Mouse (Mus musculus) cerebellum, adult 11 months (tissue): ENCODE results near the gene Pak3.
"Not testable (repeated sequence)": the region's sequence is repeated elsewhere in the genome, so short reads cannot be mapped to it uniquely, and the experiment has no call there.

ENCODE experiments used
- DNase-seq: peaks from one replicate; pipeline ENCODE4 v3.0.0; 2022

Gene Pak3

DNA sequence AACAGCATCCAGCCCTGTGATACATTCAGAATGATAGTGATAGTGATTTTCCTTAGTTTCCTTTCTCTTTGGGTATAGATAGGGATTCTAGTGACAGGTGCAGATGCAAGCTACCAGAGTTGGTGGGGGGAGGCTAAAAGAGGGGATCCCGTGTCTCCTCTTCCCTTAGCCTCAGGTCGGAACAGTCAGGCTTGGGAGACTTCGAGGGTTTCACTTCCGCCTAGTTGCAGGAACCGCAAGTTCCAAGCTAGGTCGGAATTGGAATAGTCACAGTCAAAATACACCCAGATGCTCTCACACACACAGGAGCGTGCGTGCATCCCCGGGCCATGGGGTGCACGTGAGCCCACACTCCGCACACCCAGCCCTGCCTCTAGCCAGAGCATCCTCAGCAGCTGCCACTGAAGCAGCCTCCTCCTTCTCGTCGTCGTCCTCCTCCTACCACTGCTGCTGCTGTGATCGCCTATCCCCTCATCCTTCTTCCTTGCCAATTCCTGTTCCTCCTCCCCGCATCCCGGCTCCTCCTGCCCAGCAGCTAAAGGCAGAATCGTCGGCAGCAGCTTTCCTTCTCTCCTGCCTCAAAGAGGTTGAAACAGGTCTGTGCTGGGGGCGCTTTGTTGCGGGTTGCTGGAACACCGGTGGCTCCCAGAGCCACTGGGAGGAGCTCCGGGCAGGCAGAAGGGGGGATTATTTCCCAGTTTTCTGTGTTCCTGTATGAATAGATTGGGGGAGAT is at the start of gene Pak3:
TSS of gene Pak3 (plus strand) at position 424 of the 734 bp plus-strand sequence.
- DNase-seq = peak; percentile 7

DNA sequence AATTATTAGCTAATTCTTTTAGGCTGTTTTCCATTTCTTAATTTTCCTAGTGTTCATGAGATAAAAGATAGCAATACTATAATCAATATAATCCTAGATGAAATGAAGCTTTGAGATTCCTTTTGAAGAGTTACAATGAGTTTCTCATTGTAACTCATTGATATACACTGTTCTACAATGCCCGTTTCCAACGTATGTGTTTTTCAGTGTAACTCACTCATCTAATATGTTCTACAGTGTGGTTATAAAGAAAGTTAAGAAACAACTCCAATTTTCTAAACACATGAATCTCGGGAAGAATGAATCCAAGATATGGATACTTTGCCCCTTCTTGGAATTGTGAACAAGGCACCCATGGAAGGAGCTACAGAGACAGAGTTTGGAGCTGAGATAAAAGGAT is 35.5 kb upstream of the Pak3 start:
- DNase-seq = peak; percentile 87

GRCm38 (mm10) chrX:143501053-143501695 is 17.2 kb upstream of the Pak3 start:
- DNase-seq = no peak

DNA sequence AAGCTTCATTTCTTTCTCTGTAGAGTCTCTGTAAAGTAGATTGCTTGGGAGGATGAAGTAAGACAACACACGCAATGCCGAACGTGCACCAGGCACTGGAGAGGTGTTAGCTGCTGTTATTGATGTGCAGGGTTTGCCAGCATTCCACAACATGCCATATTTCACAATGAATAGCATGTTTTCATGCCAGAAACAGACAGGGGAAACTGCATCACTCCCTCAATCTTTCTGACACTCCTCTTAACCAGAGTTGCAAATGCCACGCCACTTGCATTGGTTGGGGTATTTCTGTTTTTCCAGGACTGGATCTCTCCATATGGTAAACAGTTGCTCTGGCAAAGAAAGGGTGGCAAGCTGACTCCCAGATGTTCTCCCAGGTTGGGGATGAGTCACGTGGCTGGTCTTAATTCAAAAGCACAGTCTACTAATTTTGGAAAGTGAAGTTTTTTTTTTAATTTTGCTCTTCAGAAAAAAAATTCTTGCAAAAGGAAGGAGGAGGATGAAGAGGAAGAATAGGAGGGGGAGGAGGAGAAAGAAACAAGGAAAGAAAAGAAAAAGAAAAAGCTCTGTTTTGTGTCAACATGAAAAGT is 16.5 kb upstream of the Pak3 start:
- no peak for DNase-seq

GRCm38 (mm10) chrX:143518917-143519316 is 526 bp downstream of the Pak3 start:
- DNase-seq = no peak

DNA sequence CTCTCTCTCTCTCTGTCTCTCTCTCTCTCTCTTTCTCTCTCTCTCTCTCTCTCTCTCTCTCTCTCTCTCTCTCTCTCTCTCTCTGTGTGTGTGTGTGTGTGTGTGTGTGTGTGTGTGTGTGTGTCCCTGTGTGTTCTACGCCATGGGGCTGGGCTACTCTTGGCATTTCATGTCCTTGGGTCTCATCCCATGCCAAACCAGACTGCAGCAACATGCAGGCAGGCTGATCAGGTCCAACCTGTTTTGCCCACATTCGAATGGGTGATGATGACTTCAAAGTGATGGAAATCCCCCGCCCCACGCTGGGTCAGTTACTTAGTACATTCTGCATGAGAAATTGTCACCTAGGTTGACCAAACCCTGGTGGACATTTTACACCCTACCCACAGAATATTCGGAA is 1.1 kb downstream of the Pak3 start:
- not testable (repeated sequence) for DNase-seq

GRCm38 (mm10) chrX:143520195-143520594 is 1.8 kb downstream of the Pak3 start:
- DNase-seq = no peak

GRCm38 (mm10) chrX:143532331-143532730 is 13.9 kb downstream of the Pak3 start:
- DNase-seq = no peak

DNA sequence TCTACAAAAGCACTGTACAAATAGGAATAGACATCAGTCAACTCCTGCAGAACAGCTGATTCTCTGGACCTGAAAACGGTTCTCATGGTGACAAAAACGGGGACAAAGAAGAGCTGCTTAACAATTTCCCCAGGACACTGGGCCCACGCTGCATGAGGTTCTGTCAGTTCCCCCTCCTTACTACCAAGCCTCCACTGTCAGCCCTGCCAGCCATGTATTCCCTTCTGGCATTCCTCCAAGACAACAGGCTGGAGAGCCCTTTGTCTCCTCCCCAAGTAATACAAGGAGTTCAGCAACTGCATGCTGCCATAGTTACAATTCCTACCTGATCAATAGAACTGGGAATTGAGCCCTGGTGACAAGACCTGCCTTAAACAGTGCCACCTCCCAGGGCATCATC is 15.2 kb downstream of the Pak3 start:
- DNase-seq = no peak

DNA sequence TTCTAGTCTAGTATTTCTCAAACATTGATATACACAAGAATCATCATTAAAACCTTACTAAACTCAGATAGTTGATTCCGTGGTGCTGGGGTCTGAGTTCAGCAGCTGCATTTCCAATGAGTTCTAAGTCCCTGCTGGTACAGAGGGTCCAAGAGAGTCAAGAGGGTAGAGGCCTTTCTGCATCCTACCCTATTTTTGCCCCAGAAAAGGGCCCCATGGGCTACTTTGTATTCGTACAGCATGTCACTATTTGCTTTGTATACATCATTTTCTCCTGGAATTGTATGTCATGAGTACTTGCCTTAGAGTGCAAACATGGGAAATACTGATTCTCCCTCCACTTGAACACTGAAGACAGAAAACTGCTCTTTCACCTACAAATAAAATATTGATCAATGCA is 24.4 kb downstream of the Pak3 start:
- DNase-seq = no peak

- DNase-seq = no peak
Measured at GRCm38 (mm10) chrX:143543186-143543793, 24.9 kb downstream of the Pak3 start.

DNA sequence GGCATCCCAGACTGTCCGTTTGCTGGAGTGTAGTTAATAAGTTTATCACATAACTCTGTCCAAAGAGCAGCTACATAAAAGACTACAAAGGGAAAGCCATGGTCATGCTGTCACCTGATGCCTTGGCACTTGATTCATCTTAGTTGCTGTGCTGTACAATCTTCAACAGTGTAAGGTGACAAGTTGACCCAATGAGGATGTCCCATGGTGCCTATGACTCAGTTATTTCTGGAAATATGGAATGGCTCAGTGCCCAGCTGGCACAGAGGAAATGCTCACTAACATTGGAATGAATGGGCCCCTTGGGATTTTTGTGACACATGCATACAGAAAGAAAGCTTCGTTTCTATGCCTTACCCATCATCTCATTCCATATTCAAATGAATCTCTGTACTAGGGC is 55.3 kb downstream of the Pak3 start:
- no peak for DNase-seq

DNA sequence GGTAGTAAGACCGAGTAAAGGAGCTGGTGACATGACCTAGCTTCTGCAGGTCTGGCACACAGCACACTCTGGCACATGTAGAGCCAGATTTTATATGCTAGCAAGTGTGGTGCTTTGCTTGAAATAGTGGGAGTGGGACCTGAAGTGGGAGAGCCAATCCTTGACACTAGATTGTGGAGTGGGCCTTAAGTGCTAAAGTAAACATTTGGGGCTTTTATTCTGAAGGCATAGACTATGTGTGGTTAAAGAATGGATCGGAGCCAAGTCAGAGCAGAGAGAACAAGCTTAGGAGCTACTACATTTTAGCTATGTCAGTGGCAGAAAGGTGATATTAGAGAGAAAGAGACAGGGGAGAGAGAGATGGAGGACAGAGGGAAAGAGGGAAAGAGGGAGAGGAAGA is 61.5 kb downstream of the Pak3 start:
- DNase-seq = no peak

DNA sequence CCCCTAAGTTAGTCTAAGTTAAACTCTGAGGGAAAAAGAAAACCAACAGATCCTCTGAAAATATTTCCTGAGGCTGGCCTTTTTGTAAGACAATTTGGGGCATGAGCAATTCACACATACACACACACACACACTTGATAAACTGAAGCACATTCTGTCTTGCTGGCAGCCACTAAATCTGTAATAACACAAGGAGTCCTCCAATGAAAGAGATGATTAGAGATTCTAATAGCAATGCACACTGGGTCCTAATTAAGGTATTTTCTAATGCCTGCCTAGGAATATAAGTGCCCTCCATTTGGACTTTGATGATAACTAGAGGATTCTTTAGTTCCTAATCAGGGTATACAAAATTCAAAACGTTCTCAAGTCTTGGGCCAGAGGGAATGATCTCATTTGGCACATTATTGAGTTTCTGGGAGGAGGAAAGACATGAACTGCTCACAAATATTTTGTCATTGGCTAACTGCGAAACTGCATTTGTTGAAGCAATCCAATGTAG is 62.1 kb downstream of the Pak3 start:
- DNase-seq = no peak

DNA sequence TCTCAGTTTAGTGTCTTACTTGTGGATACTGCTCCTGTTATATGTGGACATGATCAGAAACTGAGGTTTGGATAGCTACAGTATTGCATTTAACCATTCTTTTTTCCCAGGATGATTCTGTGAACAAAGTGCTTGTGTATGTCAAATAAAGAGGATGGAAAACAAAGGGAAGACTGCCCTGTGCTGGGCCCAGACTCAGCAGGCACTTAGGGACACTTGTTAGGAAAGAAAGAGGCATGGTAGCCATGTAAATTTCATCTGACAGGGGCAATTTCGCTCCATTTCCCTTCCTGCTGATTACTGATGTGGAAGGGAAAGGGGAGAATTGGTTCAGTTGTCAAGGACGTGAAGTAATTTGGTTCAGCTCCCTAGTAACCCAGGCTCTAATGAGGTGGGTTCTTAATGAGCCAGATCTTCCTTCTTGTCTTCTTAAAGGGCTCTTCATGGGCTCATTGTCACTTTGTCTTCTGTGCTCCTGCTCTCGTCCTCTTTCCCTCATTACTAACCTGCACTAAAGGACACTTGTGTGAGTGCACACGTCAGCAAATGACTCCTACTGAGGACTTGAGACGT is 88.6 kb downstream of the Pak3 start:
- DNase-seq = no peak

- DNase-seq = no peak
Measured at GRCm38 (mm10) chrX:143618734-143619133, 100.3 kb downstream of the Pak3 start.

GRCm38 (mm10) chrX:143627767-143628166 is 109.4 kb downstream of the Pak3 start:
- DNase-seq = no peak

DNA sequence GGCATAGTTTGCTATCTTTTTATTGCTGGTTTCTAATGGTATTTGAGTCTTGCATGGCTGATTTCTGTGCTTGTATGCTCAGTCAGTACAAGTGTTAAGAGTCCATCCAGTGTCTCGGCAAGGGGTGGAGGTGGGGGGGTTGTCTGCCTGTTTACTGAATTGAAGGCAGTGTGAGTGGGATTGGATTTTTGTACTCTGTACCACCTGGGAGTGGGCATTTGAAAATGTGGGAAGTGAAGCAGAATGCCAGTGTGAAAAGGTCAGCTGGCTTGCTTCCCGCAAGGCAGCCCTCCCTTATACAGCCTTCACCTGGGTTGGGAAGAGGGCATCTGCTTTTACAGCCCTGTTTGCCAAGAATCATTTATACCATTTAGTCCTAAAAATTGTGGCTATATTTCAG is 125.5 kb downstream of the Pak3 start:
- no peak for DNase-seq

- DNase-seq = no peak
Measured at GRCm38 (mm10) chrX:143644807-143645206, 126.4 kb downstream of the Pak3 start.

DNA sequence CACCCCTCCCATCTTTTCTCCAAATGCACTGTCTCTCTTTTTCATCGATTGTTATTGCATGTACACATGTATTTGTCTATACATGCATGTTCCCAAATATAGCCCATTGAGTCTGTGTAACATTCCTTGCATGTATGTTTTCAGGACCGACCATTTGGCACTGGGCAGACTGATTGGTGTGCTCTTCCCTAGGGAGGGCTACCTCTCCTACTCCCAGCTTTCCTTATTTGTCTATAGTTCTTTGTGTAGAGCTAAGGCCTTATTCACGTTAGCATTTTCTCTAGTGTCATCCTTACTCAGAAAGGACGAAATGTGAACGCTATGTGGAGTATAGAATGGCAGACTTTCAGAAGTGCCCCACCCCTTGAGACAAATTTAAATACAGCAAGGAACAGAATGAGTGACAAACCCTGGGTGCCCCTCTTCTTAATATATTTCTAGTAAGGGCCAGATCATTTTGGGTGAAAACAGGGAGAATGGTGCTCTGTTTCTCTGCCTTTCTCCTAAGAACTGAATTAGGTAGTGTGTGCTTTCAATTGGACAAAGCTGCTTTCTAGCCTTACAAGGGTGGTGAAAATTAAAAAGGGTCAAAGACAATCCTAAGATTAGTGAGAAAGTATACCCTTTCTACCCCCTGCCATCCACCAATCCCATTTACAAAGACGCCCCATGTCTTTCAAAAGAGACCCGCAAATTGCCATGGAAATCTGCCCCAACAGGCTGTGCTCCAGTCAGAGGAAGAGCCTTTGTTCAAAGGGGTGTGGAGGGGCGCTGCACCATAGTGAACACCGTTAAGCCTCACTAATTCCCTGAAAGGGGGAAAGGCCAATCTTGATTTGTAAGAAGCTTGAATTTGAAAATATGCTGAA is 136.2 kb downstream of the Pak3 start:
- no peak for DNase-seq

DNA sequence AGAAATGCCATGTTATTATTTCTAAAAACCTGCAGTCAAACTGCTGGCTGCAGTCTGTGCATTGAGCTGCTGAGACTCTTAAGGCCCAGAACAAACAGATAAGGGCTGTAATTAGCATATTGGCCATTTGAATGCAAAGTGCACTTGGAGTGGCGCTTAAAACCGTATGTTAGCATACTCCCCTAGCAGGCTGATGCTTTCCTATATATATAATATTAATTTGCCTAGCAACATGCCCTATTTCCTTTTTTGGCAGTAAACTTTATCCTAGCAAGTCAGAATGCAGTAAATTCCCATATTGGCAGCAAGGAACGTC is 136.7 kb downstream of the Pak3 start:
- DNase-seq = no peak
